Mouse (Mus musculus) forebrain, postnatal 0 days (tissue): Measurements from ENCODE around the gene Rad23a. TPM values are rescaled to one million over a fixed set of nuclear protein-coding genes. Genes with fewer than 3 reads are reported as not detected.

Experiments
- ATAC-seq: fragments of 200-750 bp; cut with Nextera tagmentation; 2 replicates; pipeline ENCODE4 v1.8.0; 2017; ENCODE audit warnings: mild to moderate bottlenecking, moderate library complexity
- DNase-seq: peaks from one replicate; pipeline ENCODE4 v3.0.0-alpha.2; 2015
- H3K27ac ChIP-seq: fragments of 300-500 bp; sonication (generic); 2 replicates; pipeline ENCODE4 v1.5.1; 2014; ENCODE audit warnings: low read depth, mild to moderate bottlenecking, antibody characterized with exemption, low read length, moderate library complexity, mixed read lengths
- H3K27me3 ChIP-seq: fragments of 300-500 bp; sonication (generic); 2 replicates; pipeline ENCODE4 v1.6.1; 2014; ENCODE audit warnings: mild to moderate bottlenecking, low read length, mixed read lengths; ENCODE audit not compliant: insufficient read depth
- H3K36me3 ChIP-seq: fragments of 300-500 bp; sonication (generic); 2 replicates; pipeline ENCODE4 v1.6.1; 2014; ENCODE audit warnings: mild to moderate bottlenecking, moderate library complexity; ENCODE audit not compliant: insufficient read depth
- H3K4me1 ChIP-seq: fragments of 300-500 bp; sonication (generic); 2 replicates; pipeline ENCODE4 v1.6.1; 2014; ENCODE audit warnings: antibody characterized with exemption; ENCODE audit not compliant: insufficient read depth
- H3K4me2 ChIP-seq: fragments of 300-500 bp; sonication (generic); 2 replicates; pipeline ENCODE4 v1.6.1; 2014; ENCODE audit warnings: low read depth, mild to moderate bottlenecking, moderate library complexity
- H3K4me3 ChIP-seq: fragments of 300-500 bp; sonication (generic); 2 replicates; pipeline ENCODE4 v1.5.1; 2014; ENCODE audit warnings: low read depth, low read length, mixed read lengths
- H3K9ac ChIP-seq: fragments of 300-500 bp; sonication (generic); 2 replicates; pipeline ENCODE4 v1.6.1; 2014; ENCODE audit warnings: mild to moderate bottlenecking
- H3K9me3 ChIP-seq: fragments of 300-500 bp; sonication (generic); 2 replicates; pipeline ENCODE4 v1.6.1; 2016; ENCODE audit warnings: low read length
- CTCF ChIP-seq: sonication (generic); IDR thresholded peaks from 2 replicates; pipeline ENCODE4 v1.5.1; 2016; ENCODE audit warnings: antibody characterized with exemption, control low read depth, low read depth
- whole genome bisulfite sequencing: fragments of 180-500 bp; shearing (Covaris S2); extraction: QIAGEN DNeasy Blood & Tissue Kit; methylation state at CpG from one replicate; pipeline ENCODE4 v1.1.7; 2014; 5-methylcytosine and 5-hydroxymethylcytosine counted together
- polyA plus RNA-seq: library from polyadenylated mRNA; unstranded; fragments of >200 nt; fragmentation: Nextera tagmentation; extraction: Ambion mirVana; gene quantifications from 2 replicates; pipeline ENCODE4 v1.2.1, GENCODE M21; 2015
- total RNA-seq: library from RNA; depleted of rRNA; stranded (reverse); fragments of >200 nt; gene quantifications from 2 replicates; pipeline ENCODE4 v1.2.3, GENCODE M21; 2014

Gene Rad23a
- total and polyA plus RNA-seq, 2 experiments from 2014 or later = 55.3 to 77.4 TPM

DNA sequence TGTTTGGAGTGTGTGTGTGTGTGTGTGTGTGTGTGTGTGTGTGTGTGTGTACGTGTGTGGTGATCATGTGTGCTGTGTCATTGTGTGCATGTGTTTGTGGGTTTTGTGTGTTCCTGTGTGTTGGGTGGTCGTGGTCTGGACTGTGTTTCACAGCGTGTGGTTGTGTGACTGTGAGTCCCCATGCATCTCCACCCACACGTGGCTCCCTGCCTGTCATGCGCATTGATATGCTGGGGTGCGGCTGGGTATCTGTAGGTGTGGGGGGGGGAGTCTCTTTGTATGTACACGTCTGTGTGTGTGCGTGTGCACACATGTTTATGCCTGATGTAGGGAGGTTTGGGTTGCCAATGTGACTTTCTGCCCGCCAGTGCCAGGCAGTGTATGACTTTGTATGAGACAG is 47.3 kb downstream of the Rad23a start:
- Histone ChIP-seq H3K27me3 (no peaks in the 10 kb centered on the region), H3K36me3 (no peaks in the 10 kb centered on the region), H3K4me2 (no peak overlapping the region; the same call in 1 of the 2 replicates), H3K9ac (peak overlapping the region; percentile 51), H3K4me1 (peaks cover 36% of the 10 kb centered on the region), H3K9me3 (no peaks in the 10 kb centered on the region), H3K27ac (peak overlapping the region; percentile 98), H3K4me3 (no peak overlapping the region)
- no peak for TF ChIP-seq CTCF
- ATAC-seq (no peak), DNase-seq (peak; percentile 61)
- WGBS = 55% methylated on average over 9 of the region's 9 CpGs

DNA sequence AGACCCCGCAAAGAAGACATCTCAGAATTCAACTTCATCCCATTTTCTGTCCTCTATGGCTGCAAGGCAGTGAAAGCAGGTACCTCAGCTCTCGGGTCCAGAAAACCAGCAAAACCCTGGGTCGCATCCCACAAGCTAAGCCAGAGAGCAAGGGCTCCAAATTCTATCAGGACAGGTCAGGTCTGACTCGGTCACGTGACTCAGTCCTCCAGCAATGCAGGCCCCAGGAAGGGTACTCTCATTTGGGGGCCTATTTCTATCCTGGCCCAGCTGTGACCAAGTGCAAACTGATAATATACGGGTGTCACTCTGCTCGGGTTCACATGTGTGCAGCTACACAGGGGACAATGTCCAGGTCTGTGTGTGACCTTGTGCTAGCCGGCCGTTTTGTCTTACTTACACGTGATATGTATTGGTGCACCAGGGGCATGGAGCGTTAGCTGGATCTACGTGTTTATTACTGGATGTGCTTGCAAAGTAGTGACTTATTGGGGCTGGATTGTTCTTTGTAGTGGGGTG is 48.0 kb downstream of the Rad23a start:
- Histone ChIP-seq H3K27ac (peak overlapping the region; percentile 98), H3K9ac (no peak overlapping the region), H3K4me3 (no peak overlapping the region), H3K36me3 (no peaks in the 10 kb centered on the region), H3K4me1 (peaks cover 37% of the 10 kb centered on the region), H3K9me3 (no peaks in the 10 kb centered on the region), H3K4me2 (no peak overlapping the region), H3K27me3 (no peaks in the 10 kb centered on the region)
- WGBS = 66% methylated on average over 12 of the region's 12 CpGs
- ATAC-seq (no peak), DNase-seq (no peak)
- TF ChIP-seq CTCF = no peak

DNA sequence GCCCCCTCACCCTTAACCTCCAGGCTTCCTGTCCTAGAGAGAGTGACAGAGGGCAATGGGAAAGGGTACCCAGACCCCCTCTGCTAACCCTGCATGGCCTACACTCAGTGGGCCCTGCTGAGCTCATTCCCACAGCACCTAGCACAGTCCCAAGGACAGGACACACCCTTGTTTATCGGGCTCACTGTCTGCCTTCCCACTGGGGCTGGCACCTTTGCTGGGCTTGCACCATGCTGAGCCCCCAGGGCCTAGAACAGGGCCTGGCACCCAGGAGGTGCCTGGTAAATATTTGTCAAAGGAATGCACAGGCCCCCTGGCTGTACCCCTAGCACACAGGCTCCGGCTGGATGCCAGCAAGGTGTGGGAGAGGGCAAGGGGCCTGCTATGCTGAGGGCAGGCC is 49.9 kb downstream of the Rad23a start:
- no peaks in the 10 kb centered on the region for H3K9me3 ChIP-seq
- H3K36me3 ChIP-seq = no peaks in the 10 kb centered on the region
- no peak for DNase-seq
- WGBS = 50% methylated on average over 2 of the region's 2 CpGs
- H3K27ac ChIP-seq = peak overlapping the region; percentile 95
- no peak overlapping the region for H3K4me3 ChIP-seq
- no peak for TF ChIP-seq CTCF
- H3K4me1 ChIP-seq = peaks cover 40% of the 10 kb centered on the region
- ATAC-seq = no peak
- H3K9ac ChIP-seq = 0 out of 2 replicates have a peak overlapping the region, but pooled peaks have one; percentile 6
- no peaks in the 10 kb centered on the region; the same call in 1 of the 2 replicates for H3K27me3 ChIP-seq
- 0 out of 2 replicates have a peak overlapping the region, but pooled peaks have one; percentile 27 for H3K4me2 ChIP-seq

DNA sequence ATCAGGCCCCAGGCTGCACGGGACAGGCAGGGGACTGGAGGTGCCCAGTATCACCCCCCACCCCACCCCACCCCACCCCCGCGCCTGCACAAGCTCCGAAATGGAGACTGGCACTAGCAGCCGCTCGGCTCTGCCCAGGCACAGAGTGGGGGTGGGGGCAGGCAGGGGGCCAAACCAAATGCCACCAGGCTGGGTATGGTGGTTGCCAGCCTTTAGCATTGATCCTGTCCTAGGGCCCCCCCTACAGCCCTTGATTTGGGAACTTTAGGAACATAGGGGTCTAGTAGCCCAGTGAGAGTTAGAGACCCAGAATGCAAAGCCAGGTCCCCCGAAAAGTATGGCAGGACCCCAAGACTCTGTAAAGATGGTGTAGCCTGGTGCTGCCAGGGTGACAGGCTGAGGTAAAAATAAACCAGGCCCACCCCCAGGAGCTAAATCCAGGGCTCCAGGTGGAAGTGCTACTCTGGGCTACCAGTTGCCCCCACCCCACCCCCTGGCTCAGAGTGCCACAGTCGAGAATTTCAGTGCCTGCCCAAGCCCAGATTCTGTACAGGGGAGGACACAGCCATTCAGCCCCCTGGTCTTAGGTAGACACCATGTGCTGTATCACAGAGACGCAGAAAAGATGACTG is 50.5 kb downstream of the Rad23a start:
- H3K27ac ChIP-seq = peak overlapping the region; percentile 95
- WGBS = 29% methylated on average over 9 of the region's 9 CpGs
- no peaks in the 10 kb centered on the region for H3K9me3 ChIP-seq
- 0 out of 2 replicates have a peak, but pooled peaks have one; percentile 4 for TF ChIP-seq CTCF
- H3K4me1 ChIP-seq = peaks cover 38% of the 10 kb centered on the region
- peak; percentile 6; the same call in 1 of the 2 replicates for ATAC-seq
- no peaks in the 10 kb centered on the region for H3K36me3 ChIP-seq
- DNase-seq = peak; percentile 68
- peak overlapping the region; percentile 27 for H3K4me2 ChIP-seq
- H3K27me3 ChIP-seq = no peaks in the 10 kb centered on the region; the same call in 1 of the 2 replicates
- H3K4me3 ChIP-seq = no peak overlapping the region
- no peak overlapping the region for H3K9ac ChIP-seq

DNA sequence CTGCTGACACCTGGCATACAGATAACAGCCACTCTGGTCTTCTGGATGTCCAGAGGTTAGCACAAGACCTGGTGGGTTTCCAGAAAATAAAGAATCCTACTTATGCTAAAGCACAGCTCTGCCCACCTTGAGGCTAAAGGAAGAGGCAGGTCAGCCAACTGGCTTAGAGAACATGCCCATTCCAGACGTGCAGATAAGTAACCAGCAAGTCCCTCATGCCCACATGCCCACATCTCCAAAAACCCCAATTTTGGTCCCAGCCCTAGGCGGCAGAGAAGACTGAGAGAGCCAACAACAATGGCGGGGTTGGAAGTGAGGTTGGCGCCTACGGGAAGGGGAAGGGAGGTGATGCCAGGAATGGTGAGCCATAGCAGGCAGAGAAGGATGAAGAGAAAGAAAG is 51.1 kb downstream of the Rad23a start:
- peak overlapping the region; percentile 95 for H3K27ac ChIP-seq
- H3K27me3 ChIP-seq = no peaks in the 10 kb centered on the region; the same call in 1 of the 2 replicates
- no peak for TF ChIP-seq CTCF
- 25% methylated on average over 5 of the region's 5 CpGs for WGBS
- H3K9me3 ChIP-seq = no peaks in the 10 kb centered on the region
- H3K36me3 ChIP-seq = no peaks in the 10 kb centered on the region
- DNase-seq (peak; percentile 48), ATAC-seq (no peak)
- H3K4me1 ChIP-seq = peaks cover 39% of the 10 kb centered on the region
- H3K4me3 ChIP-seq = no peak overlapping the region
- peak overlapping the region; percentile 27 for H3K4me2 ChIP-seq
- H3K9ac ChIP-seq = no peak overlapping the region

DNA sequence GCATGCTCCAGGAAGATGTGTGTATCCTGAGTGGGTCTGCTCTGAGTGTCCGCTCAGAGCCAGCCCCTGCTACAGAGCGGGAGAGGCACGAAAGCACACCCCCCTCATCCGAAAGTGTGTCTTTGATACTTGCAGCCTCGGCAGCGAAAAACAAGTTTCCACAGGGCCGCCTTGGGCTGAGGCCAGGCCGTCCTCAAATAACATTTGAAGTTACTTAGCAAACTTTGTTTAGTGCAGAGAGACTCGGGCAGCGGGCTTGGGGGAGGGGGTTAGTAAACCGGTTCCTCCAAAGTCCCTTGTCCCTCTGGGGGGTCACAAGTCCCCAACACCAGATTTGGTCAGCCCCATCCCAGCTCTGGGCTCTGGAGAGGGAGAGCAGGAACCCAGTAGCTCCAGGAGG is 51.6 kb downstream of the Rad23a start:
- no peaks in the 10 kb centered on the region; the same call in 1 of the 2 replicates for H3K27me3 ChIP-seq

More for the DNA sequence above, 51.6 kb downstream of the Rad23a start:
- Histone ChIP-seq H3K4me2 (peak overlapping the region; percentile 27; the same call in 1 of the 2 replicates), H3K27ac (peak overlapping the region; percentile 95), H3K9me3 (no peaks in the 10 kb centered on the region), H3K36me3 (no peaks in the 10 kb centered on the region), H3K4me1 (peaks cover 38% of the 10 kb centered on the region), H3K4me3 (no peak overlapping the region), H3K9ac (no peak overlapping the region)
- ATAC-seq (no peak), DNase-seq (peak; percentile 73)
- 11% methylated on average over 11 of the region's 11 CpGs for WGBS
- TF ChIP-seq CTCF = no peak
